Mouse (Mus musculus): Measurements from ENCODE around the gene Tfap2d.

GRCm38 (mm10) chr1:19088078-19088477 lies 14.7 kb upstream of the Tfap2d start:
- TF ChIP-seq CTCF (conservative IDR thresholded peaks at IDR 0.05; ENCODE audit: low read length) (no peak), POU5F1 (IDR thresholded peaks at IDR 0.05; ENCODE audit: borderline replicate concordance, low read length) (no peak), NANOG (IDR thresholded peaks at IDR 0.05; ENCODE audit: borderline replicate concordance, low read length) (no peak)
